Mouse (Mus musculus) left cerebral cortex, adult 8-10 months (tissue): ENCODE measurements at regions not wholly inside any gene's neighbourhood (a gene's known extent, or its start where the extent isn't known, plus 50 kb on each side); places are given as distances from the start of the nearest gene placed in this dataset.

ENCODE experiments used
- DNase-seq, 2 experiments: peaks; one replicate each; pipeline ENCODE4 v3.0.0; 2022; ENCODE audit warnings: low spot score in 2 of 2

GRCm38 (mm10) chr16:74739194-74740135 lies 327.8 kb upstream of the Robo2 start:
- DNase-seq: no peak

GRCm38 (mm10) chr16:74732940-74733776 lies 321.5 kb upstream of the Robo2 start:
- DNase-seq: no peak

- DNase-seq: no peak
Observed at GRCm38 (mm10) chr16:74730169-74730794, 318.7 kb upstream of the Robo2 start.

GRCm38 (mm10) chr16:74723217-74723616 lies 311.6 kb upstream of the Robo2 start:
- no peak for DNase-seq

GRCm38 (mm10) chr16:74718154-74718553 lies 306.5 kb upstream of the Robo2 start:
- no peak for DNase-seq

GRCm38 (mm10) chr16:74717622-74718021 lies 306.0 kb upstream of the Robo2 start:
- no peak for DNase-seq

- no peak for DNase-seq
Observed at GRCm38 (mm10) chr16:74714950-74715349, 303.3 kb upstream of the Robo2 start.

GRCm38 (mm10) chr16:74712515-74712914 lies 300.9 kb upstream of the Robo2 start:
- DNase-seq: no peak

GRCm38 (mm10) chr16:74702067-74702466 lies 290.4 kb upstream of the Robo2 start:
- no peak for DNase-seq

GRCm38 (mm10) chr16:74683371-74683770 lies 271.7 kb upstream of the Robo2 start:
- no peak for DNase-seq

- no peak for DNase-seq
Observed at GRCm38 (mm10) chr16:74675586-74675985, 264.0 kb upstream of the Robo2 start.

GRCm38 (mm10) chr16:74671466-74671865 lies 259.8 kb upstream of the Robo2 start:
- DNase-seq: no peak

GRCm38 (mm10) chr16:74664337-74664736 lies 252.7 kb upstream of the Robo2 start:
- no peak for DNase-seq

- no peak for DNase-seq
Observed at GRCm38 (mm10) chr16:74651244-74651643, 239.6 kb upstream of the Robo2 start.

- DNase-seq: no peak
Observed at GRCm38 (mm10) chr16:74649207-74649606, 237.6 kb upstream of the Robo2 start.

- no peak for DNase-seq
Observed at GRCm38 (mm10) chr16:74648384-74648783, 236.8 kb upstream of the Robo2 start.

- DNase-seq: no peak
Observed at GRCm38 (mm10) chr16:74644750-74645366, 233.2 kb upstream of the Robo2 start.

- DNase-seq: no peak
Observed at GRCm38 (mm10) chr16:74639805-74640204, 228.2 kb upstream of the Robo2 start.

- DNase-seq: no peak
Observed at GRCm38 (mm10) chr16:74637638-74638037, 226.0 kb upstream of the Robo2 start.

- DNase-seq: no peak
Observed at GRCm38 (mm10) chr16:74625783-74626182, 214.2 kb upstream of the Robo2 start.

GRCm38 (mm10) chr16:74612072-74612471 lies 200.4 kb upstream of the Robo2 start:
- no peak for DNase-seq
